Mouse (Mus musculus) liver, postnatal 0 days (tissue): ENCODE measurements around the gene As3mt.

Experiments used
- CTCF ChIP-seq: sonication (generic); IDR thresholded peaks from 2 replicates; pipeline ENCODE4 v1.5.1; 2016; ENCODE audit warnings: antibody characterized with exemption, low read depth
- EP300 ChIP-seq: IDR thresholded peaks from 2 replicates; pipeline ENCODE4 v1.6.1; 2016; ENCODE audit warnings: antibody characterized with exemption, low read depth, mild to moderate bottlenecking

DNA sequence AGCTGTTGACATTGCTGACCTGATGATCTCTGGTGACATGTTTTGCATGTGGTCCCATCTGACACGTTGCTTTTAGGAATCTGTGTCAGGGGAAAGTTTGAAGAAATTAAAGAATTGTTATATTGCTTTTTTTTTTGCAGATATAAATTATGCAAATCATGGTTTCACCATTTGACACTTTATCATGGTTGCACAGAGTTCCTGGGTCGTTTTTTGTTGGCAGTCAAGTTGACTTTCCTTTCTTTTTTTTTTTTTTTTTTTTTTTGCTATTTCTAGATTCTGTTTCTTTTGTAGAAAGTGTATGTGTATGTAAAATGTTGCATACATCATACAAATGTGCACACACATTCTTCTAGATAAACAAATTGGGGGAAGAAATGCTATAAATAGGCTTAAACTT is 16.2 kb upstream of the As3mt start:
- no peak for TF ChIP-seq EP300
- no peak for TF ChIP-seq CTCF
